Mouse (Mus musculus): Measurements from ENCODE around the gene Bnc2. TPM values are rescaled to one million over a fixed set of nuclear protein-coding genes. Genes with fewer than 3 reads are reported as not detected.

Gene Bnc2
- total RNA-seq, 4 experiments from 2014 or later = 2.9 to 4.7 (median 3.6) TPM

Other genes starting within 250 kb of the Bnc2 start
- gene Cntln, start 209.0 kb upstream of the Bnc2 start, total RNA-seq (2022) = 10 to 100 TPM in 2 of 4 experiments, 1 to 10 TPM in 2; 9.4 to 10.5 (median 10.1) TPM